ENCODE assay signal across 13 mouse cellular contexts in the genomic region with DNA sequence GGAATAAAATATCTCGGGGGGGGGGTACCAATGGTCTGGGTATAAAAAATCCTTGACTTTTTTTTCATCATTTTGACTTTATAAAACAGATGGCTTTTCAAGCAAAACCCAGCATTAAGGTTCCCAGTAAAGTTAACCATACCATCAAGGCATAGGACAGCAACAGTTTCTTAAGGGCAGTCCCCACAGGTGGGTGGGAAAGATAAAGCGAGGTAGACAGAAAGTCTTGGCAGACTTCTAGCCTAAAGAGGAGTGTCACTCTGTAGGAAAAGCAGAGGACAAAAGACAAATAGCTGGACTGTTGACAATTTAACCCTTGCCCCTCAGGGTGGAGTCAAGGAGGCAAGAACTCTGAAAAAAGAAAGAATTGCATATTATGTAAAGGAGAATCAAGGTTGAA. TPM values are rescaled to one million over a fixed set of nuclear protein-coding genes. Genes with fewer than 3 reads are reported as not detected.
DNase-seq lines count a peak whose midpoint lies in the region; ATAC-seq and TF ChIP-seq lines count a peak whose summit lies in the region.
"Had no signal": no experiment of that assay in that cellular context is flagged by ENCODE, and none has a peak within 500 bp of the region (broad histone marks: within the 10 kb centered on the region; RNA-seq: fewer than 3 reads in every experiment).

No protein-coding gene starts in this region.

- H3K36me3 ChIP-seq in lung, embryonic 14.5 days (ENCODE audit: insufficient read depth): peaks cover 12% of the 10 kb centered on the region
- H3K36me3 ChIP-seq in hindbrain, embryonic 14.5 days (replicated peaks; ENCODE audit: control insufficient read depth, insufficient read depth): no peaks in the 10 kb centered on the region
- H3K36me3 ChIP-seq: heart, embryonic 15.5 days had no signal

- H3K9ac ChIP-seq in lung, embryonic 14.5 days: no peak overlapping the region
- no peak overlapping the region for H3K9ac ChIP-seq in hindbrain, embryonic 14.5 days

- no peak overlapping the region; the same call in 1 of the 2 replicates for H3K4me3 ChIP-seq in lung, embryonic 14.5 days (ENCODE audit: low read depth, low read length)
- H3K4me3 ChIP-seq in hindbrain, embryonic 14.5 days (replicated peaks; ENCODE audit: low read length): no peak overlapping the region

- WGBS in lung, embryonic 14.5 days: 73% methylated on average over 2 of the region's 2 CpGs
- WGBS in hindbrain, embryonic 14.5 days: 93% methylated on average over 2 of the region's 2 CpGs

- H3K9me3 ChIP-seq in lung, embryonic 14.5 days (ENCODE audit: low read depth, low read length): no peaks in the 10 kb centered on the region
- no peaks in the 10 kb centered on the region for H3K9me3 ChIP-seq in hindbrain, embryonic 14.5 days (ENCODE audit: control insufficient read depth, low read length)
- H3K9me3 ChIP-seq: heart, embryonic 15.5 days; lung, embryonic 15.5 days had no signal

- no peaks in the 10 kb centered on the region for H3K27me3 ChIP-seq in lung, embryonic 14.5 days (ENCODE audit: insufficient read depth, low read length)
- H3K27me3 ChIP-seq in hindbrain, embryonic 14.5 days (ENCODE audit: control insufficient read depth, insufficient read depth, low read length): no peaks in the 10 kb centered on the region
- H3K27me3 ChIP-seq: heart, embryonic 15.5 days; lung, embryonic 15.5 days had no signal

- intact Hi-C loops in left cerebral cortex, postnatal 14 days (cut with DNase I): loop anchor here (10.0 kb wide), 1 partner anchor 95 kb away; no protein-coding TSS in a partner anchor

- peaks cover 8% of the 10 kb centered on the region; the same call in 1 of the 2 replicates for H3K4me1 ChIP-seq in lung, embryonic 14.5 days (ENCODE audit: insufficient read depth)
- H3K4me1 ChIP-seq in hindbrain, embryonic 14.5 days (replicated peaks; ENCODE audit: control insufficient read depth, insufficient read depth, low read length): peaks cover 24% of the 10 kb centered on the region

- peak overlapping the region; percentile 92 for H3K4me2 ChIP-seq in lung, embryonic 14.5 days
- peak overlapping the region; percentile 89; the same call in 1 of the 2 replicates for H3K4me2 ChIP-seq in hindbrain, embryonic 14.5 days (replicated peaks)

- no peak for ATAC-seq in lung, embryonic 14.5 days (ENCODE audit: insufficient read depth)
- no peak for ATAC-seq in hindbrain, embryonic 14.5 days (ENCODE audit: low FRiP score)
- peak; percentile 42 for ATAC-seq in megakaryocyte progenitor cell, adult 5-6 weeks (replicated peaks; ENCODE audit: poor library complexity)

- H3K27ac ChIP-seq in lung, embryonic 14.5 days (ENCODE audit: low read depth): no peak overlapping the region
- no peak overlapping the region for H3K27ac ChIP-seq in hindbrain, embryonic 14.5 days
- H3K27ac ChIP-seq: heart, embryonic 15.5 days; kidney, postnatal 0 days; lung, embryonic 15.5 days had no signal

- no peak for TF ChIP-seq CTCF in lung, embryonic 14.5 days (IDR thresholded peaks at IDR 0.05; ENCODE audit: low read depth)

- no peak for DNase-seq in lung, embryonic 14.5 days
- no peak for DNase-seq in lung, postnatal 36 days
- peak; percentile 82 for DNase-seq in c-Kit-positive CD71-positive TER-119-positive erythroid progenitor cells, embryonic 14.5 days (ENCODE audit: low spot score)
- DNase-seq in hindbrain, embryonic 14.5 days (ENCODE audit: low spot score): no peak
- DNase-seq in frontal cortex, postnatal 36 days (ENCODE audit: low spot score in 2 of 2): no peak
- DNase-seq in left cerebral cortex, postnatal 14 days (ENCODE audit: low spot score in 2 of 2): no peak
- DNase-seq: cerebellum, adult 11 months; thymus, adult 2 months had no signal

RNA-seq across cellular contexts. Expression of a gene that starts 1.5 kb away (rescaled TPM):
- 201 and 215 TPM in 2 replicates for polyA plus RNA-seq in lung, embryonic 14.5 days (2014; fragmentation: Nextera tagmentation; extraction: Ambion mirVana)
- 112 and 119 TPM in 2 replicates for polyA plus RNA-seq in hindbrain, embryonic 14.5 days (2014; fragmentation: Nextera tagmentation; extraction: Ambion mirVana)
- 58.3 and 68.8 TPM in 2 replicates for total RNA-seq in megakaryocyte progenitor cell, adult 5-6 weeks (2015)
- 80.0 and 85.9 TPM in 2 replicates for total RNA-seq in megakaryocyte progenitor cell, adult 5-6 weeks (2017)
- total RNA-seq in left cerebral cortex, postnatal 14 days (2021): 10 to 100 TPM; 51.2 to 54.3 TPM

RNA-seq across cellular contexts. Expression of a gene that starts 1.6 kb away (rescaled TPM):
- polyA plus RNA-seq in lung, embryonic 14.5 days (2014; fragmentation: Nextera tagmentation; extraction: Ambion mirVana): 11.1 and 12.2 TPM in 2 replicates
- 49.9 and 53.9 TPM in 2 replicates for polyA plus RNA-seq in hindbrain, embryonic 14.5 days (2014; fragmentation: Nextera tagmentation; extraction: Ambion mirVana)
- total RNA-seq in megakaryocyte progenitor cell, adult 5-6 weeks (2015): 1.6 and 1.8 TPM in 2 replicates
- 0.12 and 0.74 TPM in 2 replicates for total RNA-seq in megakaryocyte progenitor cell, adult 5-6 weeks (2017)
- 10 to 100 TPM; 14.4 to 16.8 TPM for total RNA-seq in left cerebral cortex, postnatal 14 days (2021)

RNA-seq across cellular contexts. Expression of a gene that starts 25.8 kb away (rescaled TPM):
- 0.58 and 0.69 TPM in 2 replicates for polyA plus RNA-seq in lung, embryonic 14.5 days (2014; fragmentation: Nextera tagmentation; extraction: Ambion mirVana)
- polyA plus RNA-seq in hindbrain, embryonic 14.5 days (2014; fragmentation: Nextera tagmentation; extraction: Ambion mirVana): 0.56 and 0.83 TPM in 2 replicates
- not detected in 2 replicates for total RNA-seq in megakaryocyte progenitor cell, adult 5-6 weeks (2015)
- not detected in 2 replicates for total RNA-seq in megakaryocyte progenitor cell, adult 5-6 weeks (2017)
- 1 to 10 TPM; 1.7 to 3.4 TPM for total RNA-seq in left cerebral cortex, postnatal 14 days (2021)
- total RNA-seq: ES-E14 had no signal

Comparison
In these comparisons a context has a peak if more than half of its experiments do, and no peak if none do; other contexts are left out.
1. RNA of a gene that starts 1.6 kb away (total RNA-seq): 14.4 to 16.8 TPM in left cerebral cortex, postnatal 14 days; 0.12 to 1.8 TPM in megakaryocyte progenitor cell, adult 5-6 weeks; every median in the first group is over 4 times any median in the second.